Mouse (Mus musculus): ENCODE data around the gene Irs1. TPM values are rescaled to one million over a fixed set of nuclear protein-coding genes. Genes with fewer than 3 reads are reported as not detected.

Irs1 gene
- total RNA-seq, 2 experiments from 2014 or later: 11.0 to 11.8 TPM

DNA sequence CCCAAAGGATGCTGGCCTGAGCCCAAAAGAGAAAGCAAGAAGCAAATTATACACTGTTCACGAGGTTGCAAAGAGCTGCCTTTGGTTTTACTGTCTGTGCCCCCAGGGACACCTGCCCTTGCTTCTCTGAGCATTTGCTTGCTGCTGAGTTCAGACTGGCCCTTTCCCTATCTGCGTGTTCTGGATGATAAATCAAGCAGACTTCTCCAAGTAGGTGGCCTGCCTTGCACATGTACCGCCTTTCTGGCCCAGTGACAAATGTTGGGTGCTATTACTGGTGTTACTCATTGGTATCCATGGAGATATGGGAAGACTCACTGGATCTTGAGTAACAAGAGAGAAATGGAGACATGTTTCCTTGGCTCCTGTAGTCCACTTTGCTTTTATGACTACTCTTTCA, 101.7 kb downstream of the Irs1 start:
- peak; percentile 52 to 70 for DNase-seq (ENCODE audit: low spot score in 2 of 2)

DNA sequence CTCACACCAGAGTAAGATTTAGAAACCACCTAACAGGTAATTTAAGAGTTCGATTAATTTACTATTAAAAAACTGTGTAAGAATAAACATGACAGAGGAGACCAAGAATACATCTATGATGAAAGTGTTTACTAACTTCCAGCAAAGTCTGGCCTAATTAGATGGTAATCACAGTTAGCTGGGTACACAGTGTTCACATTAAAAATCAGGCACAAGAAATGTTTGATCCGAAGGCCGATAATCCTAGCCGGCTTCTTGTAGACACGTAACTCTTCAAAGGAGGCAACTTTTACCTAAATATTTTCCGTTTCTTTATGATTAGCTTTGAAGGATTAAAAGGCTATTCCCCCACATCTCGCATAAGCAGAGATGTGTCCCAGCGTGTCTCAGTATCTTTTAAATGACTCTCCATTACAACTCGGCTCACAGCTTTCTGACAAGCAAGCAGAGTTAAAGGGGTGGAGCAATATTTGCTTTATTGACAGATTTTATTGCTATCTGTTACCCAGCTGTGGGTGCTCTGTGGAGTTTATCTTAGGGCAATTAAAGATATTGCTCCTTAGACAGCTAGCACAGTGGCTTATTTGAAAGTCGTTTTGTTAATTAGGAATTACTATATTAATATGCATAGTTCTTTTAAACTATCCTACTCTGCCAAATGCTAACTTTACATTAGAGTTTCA, 102.5 kb downstream of the Irs1 start:
- no peak for DNase-seq (ENCODE audit: low spot score in 2 of 2)

DNA sequence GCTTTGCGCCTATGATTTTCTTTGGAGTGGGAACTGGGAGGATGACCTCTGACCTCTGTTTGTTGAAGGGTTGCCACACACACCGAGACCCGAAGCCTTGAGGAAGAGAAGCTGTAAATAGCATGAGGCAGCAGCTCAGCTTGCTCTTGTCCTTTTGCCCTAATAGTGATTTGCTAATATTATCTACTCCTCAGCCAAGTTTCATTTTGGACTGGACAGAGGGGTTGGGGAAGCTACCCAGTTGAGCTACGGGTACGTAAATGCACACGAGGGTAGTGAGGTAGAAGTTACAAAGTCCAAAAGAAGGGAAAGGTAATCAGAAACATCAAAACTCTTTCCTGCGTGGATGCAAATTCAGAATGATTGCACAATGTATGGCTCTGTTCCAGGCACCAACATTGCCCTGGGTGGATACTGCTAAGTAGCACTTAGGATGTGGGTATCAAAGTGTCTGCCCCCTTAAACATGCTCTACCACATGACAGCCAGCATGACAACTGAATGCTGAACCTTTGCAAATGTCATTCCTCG, 107.2 kb downstream of the Irs1 start:
- DNase-seq (ENCODE audit: low spot score in 2 of 2): peak in 1 of 2 experiments; percentile 17

Other genes with a start within 250 kb of the Irs1 start
- not detected for gene Gm9747, start 58.3 kb downstream of the Irs1 start, total RNA-seq (2021)
- 10 to 100 TPM; 22.7 to 35.3 TPM for gene Rhbdd1, start 25.0 kb upstream of the Irs1 start, total RNA-seq (2021)

All from adrenal gland, adult 18-20 months (tissue).